Mouse (Mus musculus): Measurements from ENCODE around the gene Cdk5rap2. TPM values are rescaled to one million over a fixed set of nuclear protein-coding genes. Genes with fewer than 3 reads are reported as not detected.

Gene Cdk5rap2
- 10 to 100 TPM; 10.7 to 14.8 TPM for total RNA-seq (2021)
- long read RNA-seq, experiment 1, full-length matches to known transcripts: 1 of 6 reads
- long read RNA-seq, experiment 1, partial matches to known transcripts: 2 of 6 reads
- long read RNA-seq, experiment 1, other reads (novel, unspliced or antisense): 3 of 6 reads
- long read RNA-seq, experiment 2, partial matches to known transcripts: 2 of 6 reads
- long read RNA-seq, experiment 2, other reads (novel, unspliced or antisense): 4 of 6 reads

GRCm38 (mm10) chr4:70409994-70410721 lies at the start of gene Cdk5rap2:
Cdk5rap2 (minus strand) TSS chr4:70410443.
- peak; percentile 96 to 99 for DNase-seq (ENCODE audit: low spot score in 2 of 2)

- DNase-seq (ENCODE audit: low spot score in 2 of 2): no peak
These were observed 41.9 kb upstream of the Cdk5rap2 start for GRCm38 (mm10) chr4:70452161-70452560.

- peak in 1 of 2 experiments; percentile 64 for DNase-seq (ENCODE audit: low spot score in 2 of 2)
These were observed 41.5 kb upstream of the Cdk5rap2 start for GRCm38 (mm10) chr4:70451750-70452149.

GRCm38 (mm10) chr4:70449668-70450067 lies 39.4 kb upstream of the Cdk5rap2 start:
- DNase-seq (ENCODE audit: low spot score in 2 of 2): no peak

GRCm38 (mm10) chr4:70446774-70447173 lies 36.5 kb upstream of the Cdk5rap2 start:
- DNase-seq (ENCODE audit: low spot score in 2 of 2): no peak

GRCm38 (mm10) chr4:70420202-70420601 lies 10.0 kb upstream of the Cdk5rap2 start:
- no peak for DNase-seq (ENCODE audit: low spot score in 2 of 2)

- peak in 1 of 2 experiments; percentile 66 for DNase-seq (ENCODE audit: low spot score in 2 of 2)
These were observed 1.9 kb upstream of the Cdk5rap2 start for GRCm38 (mm10) chr4:70412126-70412525.

GRCm38 (mm10) chr4:70409456-70409855 lies 787 bp downstream of the Cdk5rap2 start:
- DNase-seq (ENCODE audit: low spot score in 2 of 2): no peak

- DNase-seq (ENCODE audit: low spot score in 2 of 2): peak; percentile 80 to 87
These were observed 8.0 kb downstream of the Cdk5rap2 start for GRCm38 (mm10) chr4:70402109-70402819.

GRCm38 (mm10) chr4:70399476-70399875 lies 10.8 kb downstream of the Cdk5rap2 start:
- no peak for DNase-seq (ENCODE audit: low spot score in 2 of 2)

- no peak for DNase-seq (ENCODE audit: low spot score in 2 of 2)
These were observed 11.2 kb downstream of the Cdk5rap2 start for GRCm38 (mm10) chr4:70399074-70399473.

- no peak for DNase-seq (ENCODE audit: low spot score in 2 of 2)
These were observed 12.2 kb downstream of the Cdk5rap2 start for GRCm38 (mm10) chr4:70398088-70398487.

- no peak for DNase-seq (ENCODE audit: low spot score in 2 of 2)
These were observed 13.5 kb downstream of the Cdk5rap2 start for GRCm38 (mm10) chr4:70396701-70397100.

- no peak for DNase-seq (ENCODE audit: low spot score in 2 of 2)
These were observed 15.5 kb downstream of the Cdk5rap2 start for GRCm38 (mm10) chr4:70394736-70395135.

- DNase-seq (ENCODE audit: low spot score in 2 of 2): no peak
These were observed 18.4 kb downstream of the Cdk5rap2 start for GRCm38 (mm10) chr4:70391760-70392372.

GRCm38 (mm10) chr4:70391073-70391472 lies 19.2 kb downstream of the Cdk5rap2 start:
- no peak for DNase-seq (ENCODE audit: low spot score in 2 of 2)

- DNase-seq (ENCODE audit: low spot score in 2 of 2): no peak
These were observed 24.0 kb downstream of the Cdk5rap2 start for GRCm38 (mm10) chr4:70386206-70386605.

- no peak for DNase-seq (ENCODE audit: low spot score in 2 of 2)
These were observed 32.9 kb downstream of the Cdk5rap2 start for GRCm38 (mm10) chr4:70377359-70377758.

GRCm38 (mm10) chr4:70365061-70365858 lies 45.0 kb downstream of the Cdk5rap2 start:
- no peak for DNase-seq (ENCODE audit: low spot score in 2 of 2)

- DNase-seq (ENCODE audit: low spot score in 2 of 2): no peak
These were observed 48.9 kb downstream of the Cdk5rap2 start for GRCm38 (mm10) chr4:70361366-70361765.
